Mouse (Mus musculus) bone marrow, adult 2 months (tissue): ENCODE data around the gene Cpb2. TPM values are rescaled to one million over a fixed set of nuclear protein-coding genes. Genes with fewer than 3 reads are reported as not detected.
A peak's percentile ranks its signal among the peaks of the same experiment; 100 is the strongest.

Source experiments
- H3K27ac ChIP-seq: fragments of 200-500 bp; 2 replicates; pipeline ENCODE4 v1.5.1; 2012; ENCODE audit warnings: low read depth, mild to moderate bottlenecking, control low read depth, inconsistent platforms, low read length; ENCODE audit not compliant: control insufficient read depth, poor library complexity, insufficient read depth
- H3K4me1 ChIP-seq: fragments of 200-500 bp; 2 replicates; pipeline ENCODE4 v1.6.1; 2011; ENCODE audit warnings: low read length; ENCODE audit not compliant: control insufficient read depth, insufficient read depth
- H3K4me3 ChIP-seq: fragments of 200-500 bp; replicated peaks from 2 replicates; pipeline ENCODE3; 2011; ENCODE audit warnings: mild to moderate bottlenecking, low read depth, low read length, control low read depth; ENCODE audit not compliant: control insufficient read depth
- CTCF ChIP-seq: fragments of 200-500 bp; IDR thresholded peaks from 2 replicates; pipeline ENCODE4 v1.5.1; 2011; ENCODE audit warnings: low read length, control low read depth; ENCODE audit not compliant: control insufficient read depth, insufficient read depth
- POLR2A ChIP-seq: fragments of 200-500 bp; IDR thresholded peaks from 2 replicates; pipeline ENCODE4 v1.6.1; 2011; ENCODE audit warnings: low read depth, mild to moderate bottlenecking, control low read depth, low read length, borderline replicate concordance; ENCODE audit not compliant: control insufficient read depth
- WGBS: fragments of 180-500 bp; shearing (Covaris S2); methylation state at CpG from one replicate; pipeline ENCODE4 v1.1.7; 2018; 5-methylcytosine and 5-hydroxymethylcytosine counted together
- polyA plus RNA-seq: library from polyadenylated mRNA; stranded (reverse); fragments of >200 nt; gene quantifications from 2 replicates; pipeline ENCODE4 v1.2.4, GENCODE M21; 2011; ENCODE audit warnings: low replicate concordance; ENCODE audit not compliant: missing spikeins, insufficient read depth, insufficient read length

Gene Cpb2
- polyA plus RNA-seq, 1 experiment, result 1.8 TPM

- Histone ChIP-seq H3K4me3 (no peak overlapping the region), H3K27ac (no peak overlapping the region), H3K4me1 (no peaks in the 10 kb centered on the region; the same call in 1 of the 2 replicates)
- 90% methylated on average over 2 of the region's 2 CpGs for WGBS
- TF ChIP-seq POLR2A (no peak), CTCF (no peak)
These were observed 72.4 kb downstream of the Cpb2 start for GRCm38 (mm10) chr14:75314484-75314883.

- no peak overlapping the region for H3K27ac ChIP-seq
- TF ChIP-seq CTCF (no peak), POLR2A (no peak)
- WGBS, result 29% methylated on average over 2 of the region's 2 CpGs
- no peaks in the 10 kb centered on the region; the same call in 1 of the 2 replicates for H3K4me1 ChIP-seq
- H3K4me3 ChIP-seq, result no peak overlapping the region
These were observed 76.6 kb downstream of the Cpb2 start for GRCm38 (mm10) chr14:75318736-75319135.

GRCm38 (mm10) chr14:75320269-75320668 lies 78.2 kb downstream of the Cpb2 start:
- no peak for TF ChIP-seq POLR2A
- TF ChIP-seq CTCF, result no peak
- WGBS, result 36% methylated on average over 5 of the region's 5 CpGs

GRCm38 (mm10) chr14:75323354-75323753 lies 81.3 kb downstream of the Cpb2 start:
- TF ChIP-seq POLR2A, result no peak

More at GRCm38 (mm10) chr14:75320269-75320668, 78.2 kb downstream of the Cpb2 start:
- Histone ChIP-seq H3K4me3 (no peak overlapping the region), H3K4me1 (no peaks in the 10 kb centered on the region; the same call in 1 of the 2 replicates), H3K27ac (no peak overlapping the region)

GRCm38 (mm10) chr14:75328062-75328461 lies 86.0 kb downstream of the Cpb2 start:
- Histone ChIP-seq H3K27ac (no peak overlapping the region), H3K4me1 (no peaks in the 10 kb centered on the region), H3K4me3 (no peak overlapping the region)
- 59% methylated on average over 8 of the region's 8 CpGs for WGBS
- TF ChIP-seq POLR2A (no peak), CTCF (no peak)

More at GRCm38 (mm10) chr14:75323354-75323753, 81.3 kb downstream of the Cpb2 start:
- Histone ChIP-seq H3K4me1 (no peaks in the 10 kb centered on the region; the same call in 1 of the 2 replicates), H3K4me3 (no peak overlapping the region), H3K27ac (no peak overlapping the region)
- WGBS, result 94% methylated on average over 32 of the region's 32 CpGs

- no peak overlapping the region for H3K27ac ChIP-seq
- 87% methylated on average over 6 of the region's 6 CpGs for whole genome bisulfite sequencing
- H3K4me1 ChIP-seq, result no peaks in the 10 kb centered on the region
- TF ChIP-seq POLR2A (no peak), CTCF (0 out of 2 replicates have a peak, but pooled peaks have one; percentile 17)
- no peak overlapping the region for H3K4me3 ChIP-seq
These were observed 88.5 kb downstream of the Cpb2 start for GRCm38 (mm10) chr14:75330621-75331020.

Other genes starting within 250 kb of the Cpb2 start
- 8.8 and 14.0 TPM in 2 replicates for gene Rubcnl, start 226.3 kb upstream of the Cpb2 start, polyA plus RNA-seq
- not detected in 2 replicates for gene Lrrc63, start 111.4 kb upstream of the Cpb2 start, polyA plus RNA-seq
- gene Lcp1, start 111.2 kb upstream of the Cpb2 start, polyA plus RNA-seq, result 67.5 and 169 TPM in 2 replicates
- 14.6 and 19.1 TPM in 2 replicates for gene Zc3h13, start 42.1 kb downstream of the Cpb2 start, polyA plus RNA-seq
- gene Siah3, start 213.7 kb downstream of the Cpb2 start, polyA plus RNA-seq, result not detected in 2 replicates